Mouse (Mus musculus) heart, postnatal 0 days (tissue): ENCODE data around the gene Ptprz1.

Source experiments
- CTCF ChIP-seq: IDR thresholded peaks from 2 replicates; pipeline ENCODE4 v1.5.1; 2016; ENCODE audit warnings: antibody characterized with exemption, control low read depth, low read depth
- EP300 ChIP-seq: IDR thresholded peaks from 2 replicates; pipeline ENCODE4 v1.6.1; 2016; ENCODE audit warnings: antibody characterized with exemption, low read depth

DNA sequence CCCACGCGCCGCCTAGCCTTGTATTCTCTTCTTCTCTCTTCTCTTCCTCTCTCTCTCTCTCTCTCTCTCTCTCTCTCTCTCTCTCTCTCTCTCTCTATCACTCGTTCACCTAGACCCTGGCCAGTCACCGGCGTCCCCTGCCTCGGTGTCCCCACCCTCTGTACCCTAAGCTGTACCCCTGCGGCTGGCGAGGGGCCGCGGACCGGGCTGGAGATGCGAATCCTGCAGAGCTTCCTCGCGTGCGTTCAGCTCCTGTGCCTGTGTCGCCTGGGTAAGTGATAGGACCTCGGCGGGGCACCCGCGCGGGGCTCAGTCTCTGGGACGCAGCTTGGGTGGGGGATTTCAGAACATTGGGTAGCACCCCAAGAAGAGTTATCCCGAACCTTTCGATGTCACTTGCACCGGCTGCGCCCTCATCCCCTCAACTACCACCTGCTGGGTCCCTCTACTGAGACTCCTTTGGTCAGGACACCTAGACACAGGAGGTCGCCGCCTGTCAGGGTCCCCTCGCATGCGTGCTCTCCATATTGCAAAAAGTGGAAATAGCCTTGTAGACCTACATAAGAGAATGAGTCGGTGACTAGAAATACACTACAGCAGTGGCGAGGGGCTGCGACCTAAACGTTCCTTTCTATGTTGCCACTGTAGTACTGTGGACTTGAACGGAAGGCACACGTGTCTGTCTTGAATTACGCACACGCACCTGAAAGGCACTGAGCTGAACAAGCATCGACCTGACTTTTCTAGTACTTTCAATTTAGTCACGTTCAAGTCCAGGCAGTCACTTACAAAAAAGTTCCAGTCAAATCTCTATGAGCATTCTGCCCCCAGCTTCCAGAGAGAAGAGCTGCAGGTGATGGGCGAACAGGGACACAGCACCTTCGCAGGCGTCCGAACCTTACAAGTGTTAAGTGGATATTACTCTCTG, 576 bp downstream of the Ptprz1 start:
- TF ChIP-seq CTCF = no peak
- no peak for TF ChIP-seq EP300
